Mouse (Mus musculus) urinary bladder, postnatal 25 days (tissue): ENCODE measurements around the gene Zfp385b.

Source experiments
- DNase-seq: peaks from one replicate; pipeline ENCODE4 v3.0.0; 2022; ENCODE audit warnings: low spot score

Zfp385b gene

GRCm38 (mm10) chr2:77375155-77375554 is 444.3 kb downstream of the Zfp385b start:
- DNase-seq, result no peak

GRCm38 (mm10) chr2:77369174-77369573 is 450.3 kb downstream of the Zfp385b start:
- no peak for DNase-seq
